Mouse (Mus musculus) heart, embryonic 16.5 days (tissue): ENCODE results near the gene Cbfa2t2. TPM values are rescaled to one million over a fixed set of nuclear protein-coding genes. Genes with fewer than 3 reads are reported as not detected.

Experiments
- ATAC-seq: fragments of 200-750 bp; cut with Nextera tagmentation; replicated peaks from 2 replicates; pipeline ENCODE4 v1.8.0; 2017; ENCODE audit warnings: moderate number of reproducible peaks; ENCODE audit not compliant: insufficient read depth, low FRiP score; ENCODE audit errors: extremely low read depth
- H3K27ac ChIP-seq: fragments of 300-500 bp; sonication (generic); 2 replicates; pipeline ENCODE4 v1.5.1; 2014; ENCODE audit warnings: mild to moderate bottlenecking, low read length, control low read depth, moderate library complexity
- H3K27me3 ChIP-seq: fragments of 300-500 bp; sonication (generic); 2 replicates; pipeline ENCODE4 v1.6.1; 2014; ENCODE audit warnings: low read length, mixed read lengths; ENCODE audit not compliant: control insufficient read depth, insufficient read depth
- H3K36me3 ChIP-seq: fragments of 300-500 bp; sonication (generic); 2 replicates; pipeline ENCODE4 v1.6.1; 2014; ENCODE audit not compliant: control insufficient read depth, insufficient read depth
- H3K4me1 ChIP-seq: fragments of 300-500 bp; sonication (generic); 2 replicates; pipeline ENCODE4 v1.6.1; 2014; ENCODE audit warnings: low read length, mixed read lengths; ENCODE audit not compliant: control insufficient read depth, insufficient read depth
- H3K4me2 ChIP-seq: fragments of 300-500 bp; sonication (generic); 2 replicates; pipeline ENCODE4 v1.6.1; 2014; ENCODE audit warnings: low read depth, mild to moderate bottlenecking, control low read depth, low read length
- H3K4me3 ChIP-seq: fragments of 300-500 bp; sonication (generic); 2 replicates; pipeline ENCODE4 v1.5.1; 2014; ENCODE audit warnings: mild to moderate bottlenecking, control low read depth, low read length
- H3K9ac ChIP-seq: fragments of 300-500 bp; sonication (generic); 2 replicates; pipeline ENCODE4 v1.6.1; 2014; ENCODE audit warnings: low read length, control low read depth
- H3K9me3 ChIP-seq: fragments of 300-500 bp; sonication (generic); replicated peaks from 2 replicates; pipeline ENCODE4 v1.6.1; 2016; ENCODE audit warnings: low read length; ENCODE audit not compliant: control insufficient read depth
- WGBS: fragments of 180-500 bp; shearing (Covaris S2); extraction: QIAGEN DNeasy Blood & Tissue Kit; methylation state at CpG from one replicate; pipeline ENCODE4 v1.1.7; 2014; 5-methylcytosine and 5-hydroxymethylcytosine counted together
- polyA plus RNA-seq: library from polyadenylated mRNA; unstranded; fragments of >200 nt; fragmentation: Nextera tagmentation; extraction: Ambion mirVana; gene quantifications from 2 replicates; pipeline ENCODE4 v1.2.1, GENCODE M21; 2015

Cbfa2t2 gene
- polyA plus RNA-seq, 1 experiment from 2014 or later, result 29.7 TPM

GRCm38 (mm10) chr2:154507076-154507475 lies 70.8 kb downstream of the Cbfa2t2 start:
- H3K9ac ChIP-seq, result no peak overlapping the region
- 84% methylated on average over 2 of the region's 2 CpGs for WGBS
- H3K36me3 ChIP-seq, result peaks cover 22% of the 10 kb centered on the region
- H3K4me2 ChIP-seq, result no peak overlapping the region
- no peaks in the 10 kb centered on the region for H3K9me3 ChIP-seq
- H3K4me3 ChIP-seq, result no peak overlapping the region
- no peak for ATAC-seq
- H3K4me1 ChIP-seq, result peaks cover 2% of the 10 kb centered on the region; the same call in 1 of the 2 replicates
- peak overlapping the region; percentile 31; the same call in 1 of the 2 replicates for H3K27ac ChIP-seq
- H3K27me3 ChIP-seq, result no peaks in the 10 kb centered on the region

GRCm38 (mm10) chr2:154507566-154508283 lies 71.4 kb downstream of the Cbfa2t2 start:
- no peak overlapping the region for H3K9ac ChIP-seq
- H3K4me3 ChIP-seq, result no peak overlapping the region
- H3K36me3 ChIP-seq, result peaks cover 27% of the 10 kb centered on the region
- no peaks in the 10 kb centered on the region for H3K27me3 ChIP-seq
- peak overlapping the region; percentile 31; the same call in 1 of the 2 replicates for H3K27ac ChIP-seq
- no peak overlapping the region for H3K4me2 ChIP-seq
- ATAC-seq, result no peak
- H3K4me1 ChIP-seq, result peaks cover 2% of the 10 kb centered on the region; the same call in 1 of the 2 replicates
- 49% methylated on average over 9 of the region's 9 CpGs for WGBS
- H3K9me3 ChIP-seq, result no peaks in the 10 kb centered on the region

- 85% methylated on average over 4 of the region's 4 CpGs for WGBS
- peaks cover 32% of the 10 kb centered on the region for H3K36me3 ChIP-seq
- no peak for ATAC-seq
Measured at GRCm38 (mm10) chr2:154508450-154508849, 72.2 kb downstream of the Cbfa2t2 start.

GRCm38 (mm10) chr2:154510141-154510540 lies 73.9 kb downstream of the Cbfa2t2 start:
- Histone ChIP-seq H3K27me3 (no peaks in the 10 kb centered on the region), H3K4me2 (no peak overlapping the region), H3K4me3 (no peak overlapping the region), H3K4me1 (peaks cover 2% of the 10 kb centered on the region; the same call in 1 of the 2 replicates), H3K36me3 (peaks cover 23% of the 10 kb centered on the region), H3K9me3 (no peaks in the 10 kb centered on the region), H3K9ac (no peak overlapping the region), H3K27ac (no peak overlapping the region)
- ATAC-seq, result no peak
- WGBS, result 85% methylated on average over 3 of the region's 3 CpGs

More at GRCm38 (mm10) chr2:154508450-154508849, 72.2 kb downstream of the Cbfa2t2 start:
- Histone ChIP-seq H3K4me2 (no peak overlapping the region), H3K4me3 (no peak overlapping the region), H3K9ac (no peak overlapping the region), H3K9me3 (no peaks in the 10 kb centered on the region), H3K27me3 (no peaks in the 10 kb centered on the region), H3K27ac (no peak overlapping the region), H3K4me1 (peaks cover 2% of the 10 kb centered on the region; the same call in 1 of the 2 replicates)

GRCm38 (mm10) chr2:154516944-154517343 lies 80.7 kb downstream of the Cbfa2t2 start:
- no peak overlapping the region for H3K27ac ChIP-seq
- peaks cover 25% of the 10 kb centered on the region for H3K36me3 ChIP-seq
- WGBS, result 79% methylated on average over 3 of the region's 3 CpGs
- H3K4me2 ChIP-seq, result no peak overlapping the region
- H3K9me3 ChIP-seq, result no peaks in the 10 kb centered on the region
- H3K27me3 ChIP-seq, result no peaks in the 10 kb centered on the region
- H3K4me3 ChIP-seq, result no peak overlapping the region
- no peak for ATAC-seq
- no peak overlapping the region for H3K9ac ChIP-seq
- no peaks in the 10 kb centered on the region; the same call in 1 of the 2 replicates for H3K4me1 ChIP-seq

GRCm38 (mm10) chr2:154517424-154517823 lies 81.1 kb downstream of the Cbfa2t2 start:
- peaks cover 21% of the 10 kb centered on the region for H3K36me3 ChIP-seq
- no peak overlapping the region for H3K4me2 ChIP-seq
- no peak for ATAC-seq
- no peaks in the 10 kb centered on the region for H3K9me3 ChIP-seq
- no peak overlapping the region for H3K9ac ChIP-seq
- H3K4me1 ChIP-seq, result no peaks in the 10 kb centered on the region; the same call in 1 of the 2 replicates
- WGBS, result 66% methylated on average over 5 of the region's 5 CpGs
- no peaks in the 10 kb centered on the region for H3K27me3 ChIP-seq
- H3K4me3 ChIP-seq, result no peak overlapping the region
- no peak overlapping the region for H3K27ac ChIP-seq

GRCm38 (mm10) chr2:154521449-154521848 lies 85.2 kb downstream of the Cbfa2t2 start:
- Histone ChIP-seq H3K4me1 (peaks cover 2% of the 10 kb centered on the region; the same call in 1 of the 2 replicates), H3K36me3 (peaks cover 27% of the 10 kb centered on the region)

GRCm38 (mm10) chr2:154522334-154522733 lies 86.1 kb downstream of the Cbfa2t2 start:
- Histone ChIP-seq H3K27ac (no peak overlapping the region), H3K36me3 (peaks cover 24% of the 10 kb centered on the region), H3K4me1 (peaks cover 5% of the 10 kb centered on the region; the same call in 1 of the 2 replicates), H3K9me3 (no peaks in the 10 kb centered on the region), H3K27me3 (no peaks in the 10 kb centered on the region), H3K9ac (no peak overlapping the region), H3K4me2 (no peak overlapping the region), H3K4me3 (no peak overlapping the region)
- WGBS, result 78% methylated on average over 5 of the region's 5 CpGs
- ATAC-seq, result no peak

More at GRCm38 (mm10) chr2:154521449-154521848, 85.2 kb downstream of the Cbfa2t2 start:
- no peak overlapping the region for H3K4me3 ChIP-seq
- no peak overlapping the region for H3K27ac ChIP-seq
- no peak overlapping the region for H3K9ac ChIP-seq
- no peaks in the 10 kb centered on the region for H3K9me3 ChIP-seq
- H3K4me2 ChIP-seq, result no peak overlapping the region
- no peaks in the 10 kb centered on the region for H3K27me3 ChIP-seq
- no peak for ATAC-seq

GRCm38 (mm10) chr2:154525285-154525684 lies 89.0 kb downstream of the Cbfa2t2 start:
- WGBS, result 86% methylated on average over 2 of the region's 2 CpGs
- Histone ChIP-seq H3K9ac (no peak overlapping the region), H3K9me3 (no peaks in the 10 kb centered on the region), H3K27ac (no peak overlapping the region), H3K4me2 (no peak overlapping the region), H3K36me3 (peaks cover 24% of the 10 kb centered on the region), H3K27me3 (no peaks in the 10 kb centered on the region), H3K4me3 (no peak overlapping the region), H3K4me1 (peaks cover 5% of the 10 kb centered on the region; the same call in 1 of the 2 replicates)
- ATAC-seq, result no peak
